Mouse (Mus musculus): ENCODE measurements around the gene Tarsl2.

Tarsl2 gene

DNA sequence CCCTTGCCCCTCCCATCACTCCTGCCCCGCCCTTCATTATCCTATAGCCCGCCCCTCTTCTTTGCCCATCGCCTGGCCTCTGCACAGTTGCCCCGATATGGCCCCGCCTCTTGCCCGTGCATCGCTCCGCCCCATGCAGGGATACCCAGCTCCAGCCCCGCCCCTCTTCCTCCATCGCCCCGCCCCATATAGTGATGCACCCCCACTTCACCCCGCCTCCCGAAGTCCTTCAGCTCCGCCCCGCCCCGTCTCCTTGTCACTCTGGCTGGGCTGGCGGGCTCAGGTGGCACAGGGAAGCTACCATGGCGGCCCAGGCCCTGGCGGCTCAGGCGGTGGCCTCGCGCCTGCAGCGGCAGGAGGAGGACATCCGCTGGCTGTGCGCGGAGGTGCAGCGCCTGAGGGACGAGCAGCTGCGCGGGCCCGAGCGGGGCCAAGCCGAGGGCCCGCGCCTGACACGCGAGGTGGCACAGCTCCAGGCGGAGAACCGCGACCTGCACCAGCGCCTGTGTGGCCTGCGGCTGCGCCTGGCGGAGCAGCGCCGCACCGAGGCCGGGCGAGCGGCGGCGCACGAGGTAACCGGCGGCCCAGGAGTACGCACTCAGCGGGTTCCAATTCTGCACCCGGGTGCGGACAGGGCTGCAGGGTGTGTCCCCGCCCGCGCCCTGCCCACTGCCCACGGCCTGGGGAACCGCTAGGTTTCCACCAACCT, at the start of gene Tarsl2:
TSS of gene Tarsl2 (plus strand) at position 256 of the 709 bp plus-strand sequence.
- peak; percentile 92 for DNase-seq

DNA sequence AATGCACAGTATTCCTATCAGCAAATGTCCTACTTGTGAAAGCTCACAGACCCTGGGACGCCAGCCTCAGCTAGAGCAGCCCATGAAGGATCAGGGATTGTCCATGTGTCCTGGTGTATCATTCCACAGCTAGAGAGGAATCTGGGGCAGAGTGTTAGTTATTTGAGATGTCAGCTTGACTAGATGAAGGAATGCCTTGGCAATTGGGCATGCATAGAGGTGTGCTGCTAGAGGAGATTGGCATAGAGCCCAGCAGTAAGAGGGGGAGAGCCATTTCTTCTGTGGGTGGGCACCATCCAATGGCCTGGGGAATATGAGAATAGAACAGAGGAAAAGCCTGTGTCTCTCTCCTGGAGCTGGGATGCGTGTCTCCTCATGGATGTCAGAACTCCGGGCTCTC, 38.6 kb upstream of the Tarsl2 start:
- DNase-seq: no peak

DNA sequence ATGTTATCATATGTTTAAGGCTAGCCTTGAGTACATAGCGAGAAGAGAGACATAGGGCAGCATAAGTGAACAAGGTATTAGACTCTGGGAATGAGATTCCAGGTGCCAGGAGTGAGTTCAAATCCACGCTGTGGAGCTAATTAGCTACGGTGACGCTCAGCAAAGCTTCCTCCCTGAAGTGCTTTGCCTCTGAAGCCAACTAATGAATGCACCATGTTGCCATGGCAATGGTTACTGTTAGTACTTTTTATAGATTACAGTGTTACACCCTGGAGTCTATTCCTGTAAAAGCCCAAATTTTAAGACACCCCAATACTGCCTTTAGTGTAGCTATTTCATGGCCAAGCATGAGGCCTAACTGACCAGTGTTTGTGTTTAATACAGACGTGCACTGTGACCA, 37.7 kb upstream of the Tarsl2 start:
- no peak for DNase-seq

DNA sequence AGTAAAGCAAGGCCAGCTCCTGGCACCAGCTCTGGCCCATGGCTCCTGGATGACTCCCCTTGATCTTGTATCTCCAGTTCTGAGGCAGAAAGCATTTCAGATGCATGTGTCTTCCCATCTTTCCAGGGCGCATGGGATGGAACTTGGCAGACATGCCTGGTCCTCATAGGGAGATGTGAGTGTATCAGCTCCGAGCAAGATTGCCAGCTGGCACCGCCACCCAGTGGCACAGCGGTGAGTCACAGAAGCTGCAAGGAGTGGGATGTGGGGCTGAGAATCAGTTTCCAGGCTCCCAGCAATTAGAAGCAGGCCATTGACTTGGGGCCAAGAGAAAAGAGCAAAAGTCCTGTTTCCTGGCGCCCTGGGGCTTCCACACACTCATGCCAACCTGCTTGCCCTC, 34.5 kb upstream of the Tarsl2 start:
- peak; percentile 62 for DNase-seq

DNA sequence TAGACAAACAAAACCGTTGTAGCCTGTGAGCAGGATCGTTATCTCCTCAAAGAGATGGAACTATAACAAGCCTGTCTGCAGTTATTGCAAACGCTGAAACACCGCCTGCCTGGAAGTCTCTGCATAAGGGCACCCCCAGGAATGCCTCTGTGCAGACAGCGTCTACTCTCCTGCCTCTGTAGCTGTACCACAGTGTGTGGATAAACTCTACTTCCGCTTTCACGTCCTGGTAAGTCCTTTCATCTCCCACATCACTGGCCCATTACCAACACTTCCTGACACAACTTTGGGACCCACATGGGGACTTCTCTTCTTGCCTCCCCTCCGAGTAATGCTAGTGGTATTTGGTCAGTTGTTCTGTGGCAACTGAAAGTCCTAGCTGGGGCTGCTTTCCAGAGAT, 34.0 kb upstream of the Tarsl2 start:
- DNase-seq: no peak

DNA sequence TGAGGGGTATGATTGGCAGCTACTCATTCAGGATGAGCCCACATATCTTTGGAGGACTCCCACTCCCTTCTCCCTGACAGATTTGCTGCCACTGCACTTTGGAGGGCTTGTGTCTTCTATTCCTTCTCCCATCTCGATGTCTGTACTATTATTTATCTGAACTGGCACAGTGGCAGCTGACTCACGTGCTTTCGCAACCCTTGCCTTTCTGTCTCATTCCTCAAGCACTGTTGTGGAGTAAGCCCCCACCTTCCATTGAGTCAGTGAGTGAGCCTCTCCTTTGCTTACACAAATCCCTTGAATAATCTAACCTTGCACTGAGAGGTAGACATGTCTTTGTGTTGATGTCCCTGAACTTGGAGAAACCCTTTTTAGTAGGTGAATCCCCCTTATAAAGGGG, 33.4 kb upstream of the Tarsl2 start:
- DNase-seq: no peak

DNA sequence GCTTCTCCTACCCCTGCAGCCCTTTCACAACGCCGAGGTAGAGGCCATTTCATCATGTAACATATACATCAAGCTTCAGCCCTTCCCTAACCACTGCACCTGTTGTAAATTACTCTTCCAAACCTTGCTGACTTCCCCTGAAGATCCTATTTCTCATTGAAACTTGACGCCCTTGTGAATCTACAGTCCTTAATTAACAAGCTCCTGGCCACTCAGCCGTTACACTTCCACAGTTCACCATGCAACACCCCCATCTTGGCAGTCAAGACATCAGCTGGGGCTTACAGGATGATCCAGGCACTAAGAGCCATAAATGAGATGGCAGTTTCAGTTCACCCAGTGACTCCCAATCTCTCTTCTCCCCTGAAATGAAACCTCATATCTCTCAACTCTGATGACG, 31.0 kb upstream of the Tarsl2 start:
- DNase-seq: no peak

DNA sequence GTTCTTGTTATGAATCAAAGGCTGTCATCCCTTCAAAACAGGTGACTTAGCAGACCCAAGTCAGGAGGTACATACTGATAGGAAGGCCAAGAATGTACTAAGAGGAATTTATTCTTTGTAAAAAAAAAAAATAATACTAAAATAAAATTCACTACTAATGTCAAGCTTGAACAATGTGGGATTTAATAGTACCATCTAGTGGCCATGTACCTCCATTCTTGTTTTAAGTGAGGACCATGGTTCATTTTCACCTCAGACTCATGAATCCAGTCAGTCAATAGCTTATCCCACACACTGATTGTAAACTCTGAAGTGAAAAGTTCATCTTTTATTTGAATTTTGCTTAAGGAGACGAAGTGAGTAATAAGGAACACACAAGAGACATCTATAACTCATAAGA, 25.9 kb upstream of the Tarsl2 start:
- no peak for DNase-seq

DNA sequence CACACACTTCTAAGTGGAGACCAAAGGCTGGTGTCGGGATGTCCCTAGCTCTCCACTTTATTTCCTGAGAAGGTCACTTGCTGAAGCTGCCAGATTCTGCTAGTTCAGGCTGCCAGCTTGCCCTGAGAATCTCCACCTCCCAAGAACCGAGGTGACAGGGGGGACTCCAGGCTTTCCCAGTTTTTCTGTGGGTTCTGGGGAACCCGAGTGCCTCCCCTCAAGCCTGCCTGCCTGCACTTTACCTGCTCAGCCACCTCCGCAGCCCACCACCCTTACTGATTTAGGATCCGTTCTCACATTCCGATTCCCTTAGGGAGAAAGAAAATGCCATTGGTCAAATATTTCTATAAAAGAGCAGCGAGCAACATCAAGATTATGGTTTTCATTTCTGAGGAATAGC, 24.0 kb upstream of the Tarsl2 start:
- no peak for DNase-seq

DNA sequence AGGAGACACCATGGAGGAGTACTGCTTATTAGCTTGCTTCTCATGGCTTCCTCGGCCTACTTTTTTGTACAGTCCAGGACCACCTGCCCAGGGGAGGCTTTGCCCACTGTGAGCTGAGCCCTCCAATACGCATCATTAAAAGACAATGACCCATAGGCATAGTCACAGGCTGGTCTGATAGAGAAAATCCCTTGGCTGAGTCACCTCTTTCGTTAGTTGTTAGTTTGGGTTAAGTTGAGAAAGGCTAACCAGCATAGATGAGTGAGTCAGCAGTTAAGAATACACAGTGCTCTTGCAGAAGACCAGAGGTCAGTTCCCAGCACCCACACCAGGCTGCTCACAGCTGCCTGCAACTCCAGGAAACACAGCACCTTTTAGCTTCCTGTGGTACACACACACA, 21.4 kb upstream of the Tarsl2 start:
- DNase-seq: no peak

DNA sequence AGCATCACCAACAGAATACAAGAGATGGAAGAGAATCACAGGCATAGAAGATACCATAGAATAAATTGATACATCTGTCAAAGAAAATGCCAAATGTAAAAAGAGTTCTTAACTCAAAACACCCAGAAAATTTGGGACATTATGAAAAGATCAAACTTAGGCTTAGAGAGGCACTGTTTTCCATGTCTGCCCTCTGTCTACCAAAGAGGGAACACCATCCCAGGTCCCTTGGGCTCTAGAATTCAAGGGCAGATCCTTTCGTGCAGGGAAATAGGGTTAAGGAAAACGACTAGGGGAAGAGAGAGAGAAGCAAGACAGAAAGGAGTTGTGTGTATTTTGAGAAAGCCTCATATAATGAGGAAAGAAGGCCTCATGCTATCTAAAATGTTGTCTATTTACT, 19.2 kb upstream of the Tarsl2 start:
- DNase-seq: no peak

DNA sequence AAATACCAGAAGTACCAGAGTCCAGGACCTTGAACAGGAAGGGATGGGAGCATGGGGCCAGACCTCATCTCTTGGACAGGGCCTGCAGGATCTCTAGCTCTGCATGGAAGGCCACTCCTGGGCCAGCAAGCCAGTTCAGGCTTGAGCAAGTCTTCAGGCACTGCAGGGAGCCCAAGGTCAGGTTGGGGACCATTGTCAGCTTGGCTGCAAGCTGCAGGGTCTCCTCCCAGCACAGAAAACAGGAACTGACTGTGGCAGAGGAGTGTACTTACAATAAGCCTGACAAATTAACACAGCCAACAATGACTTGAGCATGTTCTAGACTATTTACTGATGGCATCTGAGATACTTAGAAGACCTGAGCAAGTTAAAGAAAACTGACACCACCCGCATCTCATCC, 14.9 kb upstream of the Tarsl2 start:
- DNase-seq: no peak

DNA sequence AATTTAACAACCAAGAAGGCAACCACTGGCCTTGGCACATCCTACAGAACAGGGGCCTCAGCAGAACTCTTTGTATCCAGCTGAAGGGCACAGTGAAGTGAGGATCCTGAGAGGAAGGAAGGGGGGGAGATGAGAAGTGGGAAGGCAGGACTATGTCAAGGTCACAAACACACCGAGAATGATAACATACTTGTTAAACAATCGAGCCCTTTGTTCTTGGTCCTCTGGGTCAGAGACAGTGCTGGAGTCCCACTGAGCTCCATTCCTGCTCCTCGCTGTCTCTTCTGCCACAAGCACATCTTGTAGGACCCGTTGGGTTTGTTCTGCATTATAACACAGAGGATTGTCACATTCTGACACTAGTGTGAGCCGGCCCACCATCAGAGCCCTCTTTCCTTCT, 14.0 kb upstream of the Tarsl2 start:
- no peak for DNase-seq

DNA sequence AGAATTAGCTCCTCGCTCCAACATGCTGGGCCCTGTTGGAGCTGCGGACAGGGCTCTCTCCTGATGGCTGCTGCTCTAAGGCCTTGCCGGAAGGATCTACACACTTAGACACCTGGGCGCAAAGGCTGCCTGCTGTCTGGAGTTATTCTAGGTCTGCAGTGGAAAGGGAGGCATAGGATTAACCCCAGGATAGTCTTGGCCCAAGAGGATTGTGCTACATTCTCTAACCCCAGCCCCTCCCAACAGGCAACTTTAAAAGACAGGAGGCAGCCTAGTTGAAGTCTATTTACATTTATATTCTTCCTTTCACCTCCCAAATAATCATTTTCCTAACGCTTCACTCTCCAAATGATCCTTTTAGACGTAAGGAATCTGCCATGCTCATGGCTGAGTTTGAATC, 8.9 kb upstream of the Tarsl2 start:
- DNase-seq: no peak

DNA sequence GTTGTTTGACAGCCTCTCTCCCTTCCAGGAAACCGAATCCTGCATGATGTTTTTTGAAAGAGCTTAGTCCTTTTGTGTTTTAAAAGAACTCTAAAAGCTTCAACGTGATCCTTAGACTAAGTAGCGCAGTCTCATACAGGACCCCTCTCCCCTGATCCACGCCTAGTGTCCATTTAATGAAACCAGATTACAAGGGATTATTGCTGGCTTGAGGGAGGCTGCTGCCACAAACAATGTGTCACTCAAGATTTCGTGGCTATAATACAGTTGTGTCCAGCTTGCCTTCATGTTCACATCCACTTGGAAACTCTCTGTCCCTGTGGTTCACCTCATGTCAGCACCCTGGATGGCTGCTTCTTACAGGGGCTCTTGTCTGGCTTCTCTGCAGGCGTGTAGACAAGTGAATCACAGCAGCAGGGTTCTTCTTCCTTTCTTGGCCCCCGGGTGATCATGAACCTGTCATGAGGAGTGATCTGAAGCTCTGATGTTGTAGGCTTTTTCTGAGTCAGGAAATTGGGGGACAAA, 8.3 kb upstream of the Tarsl2 start:
- DNase-seq: no peak

DNA sequence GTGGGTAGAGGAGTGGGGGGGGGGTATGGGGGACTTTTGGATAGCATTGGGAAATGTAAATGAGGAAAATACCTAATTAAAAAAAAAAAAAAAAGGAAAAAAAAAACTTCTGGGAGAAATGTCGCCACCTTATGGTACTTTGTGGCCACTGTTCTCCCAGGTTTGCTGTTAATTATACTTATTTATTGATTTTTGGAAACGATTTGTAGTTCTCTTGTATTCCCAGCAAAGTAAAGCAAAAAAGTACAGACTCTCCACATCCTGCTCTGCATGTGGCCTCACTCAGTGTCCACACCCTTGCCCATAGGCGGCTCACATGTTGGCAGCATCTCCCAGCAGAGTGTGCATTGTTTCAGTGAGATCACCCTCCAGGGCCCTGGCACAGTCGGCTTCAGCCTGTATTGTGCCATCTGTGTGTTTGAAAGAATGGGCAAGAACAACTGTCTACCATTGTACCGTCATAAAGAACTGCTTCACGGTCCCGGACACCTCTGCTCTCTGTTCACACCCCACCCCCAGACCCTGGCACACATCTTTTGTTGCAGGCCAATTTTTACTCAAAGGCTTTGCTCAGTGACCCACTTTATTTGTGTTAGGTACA, 6.4 kb upstream of the Tarsl2 start:
- no peak for DNase-seq

DNA sequence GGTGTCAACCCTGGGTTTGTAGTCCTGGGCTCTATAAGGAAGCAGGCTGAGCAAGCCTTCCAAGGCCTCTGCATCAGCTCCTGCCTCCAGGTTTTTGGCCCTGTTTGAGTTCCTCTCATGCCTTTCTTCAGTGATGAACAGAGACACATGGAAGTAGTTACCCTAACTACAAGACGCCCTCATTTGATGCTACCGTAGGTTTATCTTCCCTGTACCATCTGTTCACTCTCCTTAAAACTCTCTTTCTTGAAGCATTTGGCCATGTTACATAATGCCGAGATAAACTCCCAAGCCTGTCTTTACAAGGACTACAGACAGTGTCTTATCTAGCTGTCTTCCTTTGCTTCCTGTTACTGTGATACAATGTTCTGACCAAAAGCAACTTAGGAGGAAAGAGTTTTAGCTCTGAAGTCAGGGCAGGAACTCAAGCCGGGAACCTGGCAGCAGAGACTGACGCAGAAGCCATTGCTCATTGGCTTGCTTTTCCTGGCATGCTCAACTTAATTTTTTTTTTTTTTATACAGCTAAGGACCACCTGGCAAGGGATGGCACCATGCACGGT, 4.8 kb upstream of the Tarsl2 start:
- DNase-seq: no peak

DNA sequence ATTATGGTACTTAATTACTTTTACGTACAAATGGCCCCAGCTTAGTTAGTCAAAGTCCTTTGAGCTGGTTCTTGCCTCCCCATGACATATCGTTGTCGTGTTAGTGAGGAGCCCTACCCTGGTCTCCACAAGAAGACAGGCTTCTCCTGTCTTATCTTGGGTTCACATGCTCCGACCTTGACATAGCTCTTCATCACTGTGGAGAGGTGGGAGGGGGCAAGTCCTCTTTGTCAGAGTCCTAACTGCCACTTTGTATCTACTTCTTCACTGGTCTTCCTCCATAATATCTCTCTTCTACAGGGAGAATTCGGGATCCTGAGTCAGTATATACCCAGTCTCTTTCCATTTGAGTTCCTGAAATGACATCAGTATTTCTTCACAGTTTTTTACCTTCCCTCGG, 4.0 kb upstream of the Tarsl2 start:
- DNase-seq: no peak

DNA sequence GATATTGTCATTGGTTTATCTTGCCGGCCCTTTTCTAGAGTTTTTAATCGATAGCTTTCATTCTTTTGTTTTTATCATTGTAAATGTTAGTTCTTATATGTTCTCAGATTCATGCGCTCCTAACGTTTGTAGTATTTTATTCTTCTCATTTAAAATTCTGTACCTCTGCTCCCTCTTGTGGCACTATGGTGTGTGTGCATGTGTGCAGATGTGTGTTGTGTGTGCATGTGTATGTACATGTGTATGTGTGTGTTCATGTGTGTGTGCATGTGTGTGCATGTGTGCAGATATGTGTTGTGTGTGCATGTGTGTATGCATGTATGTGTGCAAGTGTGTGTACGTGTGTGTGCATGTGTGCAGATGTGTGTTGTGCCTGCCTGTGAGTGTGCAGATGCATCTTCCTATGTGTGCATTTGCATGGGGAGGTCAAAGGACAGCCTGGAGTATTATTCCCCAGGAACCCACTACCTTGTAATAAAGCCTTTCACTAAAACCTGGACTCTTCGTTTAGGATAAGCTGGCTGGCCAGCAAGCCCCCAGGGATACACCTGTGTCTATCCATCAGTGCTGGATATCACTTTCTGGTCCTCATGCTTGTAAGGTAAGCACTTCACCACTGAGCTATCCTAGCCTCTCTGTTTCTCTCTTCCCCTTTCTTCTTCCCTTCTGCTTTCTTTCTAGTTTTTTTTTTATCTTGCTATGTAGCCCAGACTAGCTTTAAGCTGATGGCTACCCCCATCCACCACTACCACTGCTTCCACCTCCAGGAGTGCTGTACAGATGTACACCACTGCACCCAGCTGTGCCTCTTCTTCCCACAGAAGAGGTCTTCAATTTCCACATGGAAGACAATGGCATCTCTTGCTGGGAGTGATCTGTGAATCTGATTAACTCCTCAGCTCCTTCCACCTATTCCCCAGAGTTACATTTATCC, 2.1 kb upstream of the Tarsl2 start:
- no peak for DNase-seq

DNA sequence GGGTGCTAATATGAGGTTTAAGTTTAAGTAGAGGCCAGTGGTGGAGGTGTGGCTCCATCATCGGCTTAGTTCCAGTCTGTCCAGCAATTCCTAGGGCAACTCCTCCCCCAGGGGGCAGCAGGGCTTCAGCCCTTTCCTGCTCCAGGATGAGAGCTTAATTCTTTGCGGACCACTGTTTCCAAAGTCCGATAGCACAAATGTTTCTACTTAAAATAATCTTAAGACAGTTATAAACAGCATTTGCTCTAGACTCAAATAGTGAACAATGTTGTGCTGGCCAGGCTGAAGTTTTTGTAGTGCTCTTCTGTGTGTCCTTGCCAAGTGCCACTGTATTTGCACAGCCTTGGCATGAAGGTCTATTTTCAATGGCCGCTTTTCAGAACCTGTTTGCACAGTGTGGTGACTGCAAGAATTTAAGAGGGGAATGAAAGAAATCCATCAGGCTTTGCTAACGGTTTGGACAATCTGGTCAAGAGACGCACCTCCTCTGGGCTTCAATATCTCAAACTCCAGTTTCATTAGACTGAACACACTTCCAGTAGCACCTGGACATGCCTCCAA, 757 bp upstream of the Tarsl2 start:
- no peak for DNase-seq

DNA sequence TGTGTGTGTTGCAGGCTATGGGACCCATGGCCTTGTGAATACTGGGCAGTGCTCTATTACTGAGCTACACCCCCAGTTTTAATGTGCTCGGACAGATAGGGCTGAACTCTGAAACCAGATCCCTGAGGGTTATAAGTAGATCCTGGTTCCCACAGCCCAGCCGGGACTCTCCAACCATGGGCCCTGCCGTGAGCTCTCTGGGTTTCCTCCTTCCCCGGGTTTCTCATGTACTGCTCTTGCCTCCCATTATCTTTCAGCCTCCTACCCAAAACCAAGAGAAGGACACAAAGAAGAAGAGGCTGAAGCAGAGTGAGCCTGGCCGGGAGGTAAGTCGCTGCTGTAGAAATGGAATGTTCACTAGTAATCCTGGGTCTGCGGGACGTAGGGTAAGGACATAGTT, 1.3 kb downstream of the Tarsl2 start:
- DNase-seq: no peak

DNA sequence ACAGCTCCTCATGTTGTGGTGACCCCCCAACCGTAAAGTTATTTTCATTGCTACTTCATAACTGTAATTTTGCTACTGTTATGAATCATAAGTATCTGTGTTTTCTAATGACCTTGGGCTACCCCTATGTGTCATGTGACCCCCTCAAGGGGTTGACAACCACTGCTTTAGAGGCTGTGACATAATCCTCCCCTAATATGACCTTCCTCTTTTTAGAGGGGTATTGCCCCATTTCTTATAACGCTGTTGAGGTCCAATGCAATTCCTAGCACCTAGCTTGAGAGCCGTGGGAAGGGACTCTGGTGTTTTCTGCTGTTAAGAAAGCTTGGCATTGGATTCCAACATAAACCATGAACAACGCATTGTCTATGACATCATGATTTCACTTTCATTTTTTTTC, 6.0 kb downstream of the Tarsl2 start:
- DNase-seq: no peak

DNA sequence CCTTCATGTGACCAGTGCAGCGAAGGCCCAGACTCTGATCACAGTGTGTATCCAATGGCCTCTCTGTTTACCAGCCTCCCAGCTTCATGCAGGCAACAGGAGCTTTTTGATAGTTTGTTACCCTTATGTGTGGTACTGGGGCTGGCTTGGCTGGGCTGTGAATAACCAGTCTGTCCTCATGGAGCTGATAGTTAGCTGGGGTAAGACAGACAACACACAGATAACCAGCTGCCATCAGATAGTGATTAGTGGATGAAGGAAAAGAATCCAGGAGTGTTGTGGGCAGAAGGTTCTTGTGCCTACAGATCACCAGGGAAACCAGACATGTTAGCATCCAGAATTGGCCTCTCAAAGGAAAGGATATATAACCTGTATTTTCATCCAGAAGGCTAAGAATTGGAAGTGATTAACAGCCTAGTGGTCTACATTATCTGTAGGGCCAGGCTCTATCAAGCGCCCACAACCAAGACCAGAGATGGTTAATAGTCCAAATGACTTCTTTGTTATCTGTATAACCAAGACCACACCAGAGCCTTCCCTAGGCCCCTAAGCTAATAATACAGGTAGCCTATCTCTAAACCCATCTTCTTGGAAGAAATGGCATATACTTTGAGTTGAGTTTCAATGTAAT, 12.9 kb downstream of the Tarsl2 start:
- DNase-seq: no peak
